Mouse (Mus musculus) WW6 (cell line): ENCODE data around the gene Dgkg.

Experiments
- DNase-seq: peaks from one replicate; pipeline ENCODE4 v3.0.0-alpha.2; 2013; ENCODE audit warnings: low read depth, low spot score

Gene Dgkg

GRCm38 (mm10) chr16:22656533-22657444 lies at the start of gene Dgkg:
Gene Dgkg (minus strand): TSS chr16:22657221.
- no peak for DNase-seq

- DNase-seq: no peak
Observed at GRCm38 (mm10) chr16:22704946-22705345, 47.9 kb upstream of the Dgkg start.

- DNase-seq: no peak
Observed at GRCm38 (mm10) chr16:22704136-22704535, 47.1 kb upstream of the Dgkg start.

GRCm38 (mm10) chr16:22698846-22699760 lies 42.1 kb upstream of the Dgkg start:
- DNase-seq: no peak

GRCm38 (mm10) chr16:22698101-22698500 lies 41.1 kb upstream of the Dgkg start:
- DNase-seq: no peak

GRCm38 (mm10) chr16:22689622-22690021 lies 32.6 kb upstream of the Dgkg start:
- no peak for DNase-seq

GRCm38 (mm10) chr16:22687711-22688230 lies 30.8 kb upstream of the Dgkg start:
- no peak for DNase-seq

GRCm38 (mm10) chr16:22683605-22684004 lies 26.6 kb upstream of the Dgkg start:
- DNase-seq: no peak

- DNase-seq: no peak
Observed at GRCm38 (mm10) chr16:22682727-22683126, 25.7 kb upstream of the Dgkg start.

GRCm38 (mm10) chr16:22679641-22680040 lies 22.6 kb upstream of the Dgkg start:
- DNase-seq: no peak

- DNase-seq: no peak
Observed at GRCm38 (mm10) chr16:22674636-22675035, 17.6 kb upstream of the Dgkg start.

- no peak for DNase-seq
Observed at GRCm38 (mm10) chr16:22674164-22674563, 17.1 kb upstream of the Dgkg start.

- no peak for DNase-seq
Observed at GRCm38 (mm10) chr16:22664033-22664432, 7.0 kb upstream of the Dgkg start.

GRCm38 (mm10) chr16:22663136-22663535 lies 6.1 kb upstream of the Dgkg start:
- no peak for DNase-seq

- DNase-seq: no peak
Observed at GRCm38 (mm10) chr16:22661076-22661475, 4.1 kb upstream of the Dgkg start.

GRCm38 (mm10) chr16:22657874-22658789 lies 1.1 kb upstream of the Dgkg start:
- DNase-seq: no peak

- no peak for DNase-seq
Observed at GRCm38 (mm10) chr16:22655812-22656211, 1.2 kb downstream of the Dgkg start.

GRCm38 (mm10) chr16:22655223-22655622 lies 1.8 kb downstream of the Dgkg start:
- DNase-seq: no peak

- DNase-seq: no peak
Observed at GRCm38 (mm10) chr16:22654477-22654835, 2.6 kb downstream of the Dgkg start.

GRCm38 (mm10) chr16:22653817-22654476 lies 3.1 kb downstream of the Dgkg start:
- no peak for DNase-seq

GRCm38 (mm10) chr16:22651244-22651643 lies 5.8 kb downstream of the Dgkg start:
- no peak for DNase-seq
